Mouse (Mus musculus) limb, embryonic 14.5 days (tissue): ENCODE measurements around the gene Tec. TPM values are rescaled to one million over a fixed set of nuclear protein-coding genes. Genes with fewer than 3 reads are reported as not detected.

Experiments
- ATAC-seq: fragments of 200-750 bp; cut with Nextera tagmentation; 2 replicates; pipeline ENCODE4 v1.8.0; 2017; ENCODE audit warnings: low read depth, moderate number of reproducible peaks, moderate TSS enrichment; ENCODE audit not compliant: low FRiP score
- DNase-seq: peaks from one replicate; pipeline ENCODE4 v3.0.0-alpha.2; 2015; ENCODE audit warnings: low spot score
- H3K27ac ChIP-seq: fragments of 300-500 bp; sonication (generic); replicated peaks from 2 replicates; pipeline ENCODE4 v1.5.1; 2014; ENCODE audit warnings: low read depth, mild to moderate bottlenecking, low read length, moderate library complexity, mixed read lengths
- H3K27me3 ChIP-seq: fragments of 300-500 bp; sonication (generic); 2 replicates; pipeline ENCODE4 v1.6.1; 2014; ENCODE audit warnings: low read length, mixed read lengths; ENCODE audit not compliant: control insufficient read depth, insufficient read depth
- H3K36me3 ChIP-seq: fragments of 300-500 bp; sonication (generic); 2 replicates; pipeline ENCODE4 v1.6.1; 2014; ENCODE audit warnings: mild to moderate bottlenecking, low read length, moderate library complexity, mixed read lengths; ENCODE audit not compliant: control insufficient read depth, insufficient read depth
- H3K4me1 ChIP-seq: fragments of 300-500 bp; sonication (generic); 2 replicates; pipeline ENCODE4 v1.6.1; 2014; ENCODE audit warnings: antibody characterized with exemption, low read length, mixed read lengths; ENCODE audit not compliant: control insufficient read depth, insufficient read depth
- H3K4me2 ChIP-seq: fragments of 300-500 bp; sonication (generic); replicated peaks from 2 replicates; pipeline ENCODE4 v1.6.1; 2014; ENCODE audit warnings: low read depth, mild to moderate bottlenecking, low read length, moderate library complexity; ENCODE audit not compliant: severe bottlenecking
- H3K4me3 ChIP-seq: fragments of 300-500 bp; sonication (generic); replicated peaks from 2 replicates; pipeline ENCODE4 v1.5.1; 2014; ENCODE audit warnings: low read length
- H3K9ac ChIP-seq: fragments of 300-500 bp; sonication (generic); 2 replicates; pipeline ENCODE4 v1.6.1; 2014; ENCODE audit warnings: mild to moderate bottlenecking, low read depth, low read length, moderate library complexity; ENCODE audit not compliant: severe bottlenecking
- H3K9me3 ChIP-seq: fragments of 300-500 bp; sonication (generic); 2 replicates; pipeline ENCODE4 v1.6.1; 2016; ENCODE audit warnings: low read length; ENCODE audit not compliant: control insufficient read depth
- POLR2A ChIP-seq: fragments of 200-500 bp; IDR thresholded peaks from 2 replicates; pipeline ENCODE4 v1.8.0; 2012; ENCODE audit warnings: inconsistent platforms, mild to moderate bottlenecking, moderate library complexity, borderline replicate concordance; ENCODE audit not compliant: insufficient read depth, insufficient read length; ENCODE audit errors: extremely low read depth
- WGBS: fragments of 180-500 bp; shearing (Covaris S2); extraction: QIAGEN DNeasy Blood & Tissue Kit; methylation state at CpG from one replicate; pipeline ENCODE4 v1.1.7; 2014; 5-methylcytosine and 5-hydroxymethylcytosine counted together
- polyA plus RNA-seq, 2 experiments: library from polyadenylated mRNA; depleted of rRNA in 1 of 2; stranded (reverse) in 1 of 2; unstranded in 1 of 2; fragments of >200 nt; fragmentation: Nextera tagmentation in 1 of 2; extraction: Ambion mirVana in 1 of 2; gene quantifications; 2 replicates each; pipeline versions ENCODE4 v1.2.1 to v1.2.3; 2012 to 2014

Gene Tec
- polyA plus RNA-seq, 2 experiments: 5.9 to 7.9 TPM

- H3K4me2 ChIP-seq: no peak overlapping the region
- no peak for TF ChIP-seq POLR2A
Measured at GRCm38 (mm10) chr5:72866260-72866905, 1.9 kb downstream of the Tec start.

GRCm38 (mm10) chr5:72864654-72865178 is 3.6 kb downstream of the Tec start:
- H3K36me3 ChIP-seq: no peaks in the 10 kb centered on the region
- no peak overlapping the region for H3K4me3 ChIP-seq
- 0 out of 2 replicates have a peak, but pooled peaks cover 3% of the 10 kb centered on the region for H3K4me1 ChIP-seq
- H3K27ac ChIP-seq: no peak overlapping the region
- ATAC-seq (no peak), DNase-seq (no peak)
- H3K9ac ChIP-seq: no peak overlapping the region
- WGBS: 77% methylated on average over 3 of the region's 3 CpGs
- no peak for TF ChIP-seq POLR2A
- peaks cover 15% of the 10 kb centered on the region; the same call in 1 of the 2 replicates for H3K27me3 ChIP-seq
- H3K9me3 ChIP-seq: 0 out of 2 replicates have a peak, but pooled peaks cover 1% of the 10 kb centered on the region
- H3K4me2 ChIP-seq: no peak overlapping the region

More at GRCm38 (mm10) chr5:72866260-72866905, 1.9 kb downstream of the Tec start:
- H3K27me3 ChIP-seq: peaks cover 15% of the 10 kb centered on the region; the same call in 1 of the 2 replicates
- H3K4me3 ChIP-seq: no peak overlapping the region
- WGBS: 63% methylated on average over 6 of the region's 6 CpGs
- H3K9ac ChIP-seq: no peak overlapping the region
- no peaks in the 10 kb centered on the region for H3K9me3 ChIP-seq
- H3K4me1 ChIP-seq: 0 out of 2 replicates have a peak, but pooled peaks cover 3% of the 10 kb centered on the region
- H3K36me3 ChIP-seq: no peaks in the 10 kb centered on the region
- DNase-seq (no peak), ATAC-seq (no peak)
- H3K27ac ChIP-seq: no peak overlapping the region

GRCm38 (mm10) chr5:72863166-72863565 is 5.1 kb downstream of the Tec start:
- H3K9me3 ChIP-seq: 0 out of 2 replicates have a peak, but pooled peaks cover 7% of the 10 kb centered on the region
- H3K36me3 ChIP-seq: no peaks in the 10 kb centered on the region
- H3K4me1 ChIP-seq: 0 out of 2 replicates have a peak, but pooled peaks cover 3% of the 10 kb centered on the region
- H3K27ac ChIP-seq: no peak overlapping the region
- WGBS: 92% methylated on average over 9 of the region's 9 CpGs
- no peak for TF ChIP-seq POLR2A
- peaks cover 15% of the 10 kb centered on the region; the same call in 1 of the 2 replicates for H3K27me3 ChIP-seq
- no peak overlapping the region for H3K4me3 ChIP-seq
- no peak overlapping the region for H3K9ac ChIP-seq
- no peak overlapping the region for H3K4me2 ChIP-seq
- ATAC-seq: no peak
- DNase-seq: no peak

DNA sequence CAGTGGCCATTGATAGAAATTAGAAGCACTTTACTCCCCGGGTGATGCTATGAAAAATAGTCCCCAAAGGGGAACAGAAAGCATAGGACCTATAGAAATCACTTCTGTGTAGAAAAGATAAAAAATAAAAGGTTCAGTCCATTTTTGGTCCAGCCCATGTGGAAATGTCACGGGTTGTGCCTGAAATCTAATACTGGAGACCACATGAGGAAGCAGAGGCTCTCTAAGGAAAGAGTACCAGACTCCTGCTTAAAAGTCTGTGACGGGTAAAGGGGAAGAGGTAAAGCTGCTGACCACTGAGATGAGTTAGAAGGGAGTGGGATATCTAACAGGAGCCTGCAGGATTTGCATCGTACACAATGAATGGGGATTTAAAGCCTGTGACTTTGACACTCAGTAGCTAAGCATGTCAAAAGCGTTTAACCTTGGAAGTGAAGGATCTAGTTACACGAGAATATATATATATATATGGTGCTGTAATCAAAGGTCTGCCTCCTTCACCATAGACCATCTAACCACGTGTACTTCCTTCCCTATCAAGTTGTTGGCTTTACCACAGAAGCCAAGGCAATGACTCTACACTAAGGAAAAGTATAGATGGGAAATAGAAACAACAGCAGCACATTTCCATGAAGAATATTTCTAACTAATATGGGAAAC is 6.4 kb downstream of the Tec start:
- 60% methylated on average over 7 of the region's 7 CpGs for WGBS
- H3K4me2 ChIP-seq: no peak overlapping the region
- no peak for TF ChIP-seq POLR2A

GRCm38 (mm10) chr5:72860899-72861298 is 7.4 kb downstream of the Tec start:
- no peak for ATAC-seq
- Histone ChIP-seq H3K9me3 (0 out of 2 replicates have a peak, but pooled peaks cover 7% of the 10 kb centered on the region), H3K36me3 (no peaks in the 10 kb centered on the region), H3K4me3 (no peak overlapping the region), H3K27ac (no peak overlapping the region), H3K9ac (no peak overlapping the region), H3K27me3 (no peaks in the 10 kb centered on the region), H3K4me1 (peaks cover 5% of the 10 kb centered on the region), H3K4me2 (no peak overlapping the region)
- no peak for DNase-seq
- no peak for TF ChIP-seq POLR2A
- WGBS: 73% methylated on average over 8 of the region's 8 CpGs

More for the DNA sequence above, 6.4 kb downstream of the Tec start:
- ATAC-seq (no peak), DNase-seq (no peak)
- Histone ChIP-seq H3K27ac (no peak overlapping the region), H3K36me3 (no peaks in the 10 kb centered on the region), H3K9me3 (0 out of 2 replicates have a peak, but pooled peaks cover 7% of the 10 kb centered on the region), H3K9ac (no peak overlapping the region), H3K4me1 (no peaks in the 10 kb centered on the region; the same call in 1 of the 2 replicates), H3K27me3 (peaks cover 7% of the 10 kb centered on the region; the same call in 1 of the 2 replicates), H3K4me3 (no peak overlapping the region)
